Mouse (Mus musculus) E14TG2a.4 (cell line): Measurements from ENCODE around the gene 1110002E22Rik.

Experiments
- CTCF ChIP-seq: conservative IDR thresholded peaks from 2 replicates; pipeline ENCODE4 v1.5.1; 2014; ENCODE audit warnings: low read length
- NANOG ChIP-seq: IDR thresholded peaks from 2 replicates; pipeline ENCODE4 v1.6.1; 2014; ENCODE audit warnings: borderline replicate concordance, low read length, mixed read lengths
- POU5F1 ChIP-seq: IDR thresholded peaks from 2 replicates; pipeline ENCODE4 v1.6.1; 2014; ENCODE audit warnings: low read length, borderline replicate concordance

GRCm38 (mm10) chr3:138121461-138121860 is 56.6 kb downstream of the 1110002E22Rik start:
- TF ChIP-seq CTCF: no peak
- TF ChIP-seq NANOG: no peak
- no peak for TF ChIP-seq POU5F1
